Mouse (Mus musculus): ENCODE results near the gene Mreg. TPM values are rescaled to one million over a fixed set of nuclear protein-coding genes. Genes with fewer than 3 reads are reported as not detected.

Mreg gene
- polyA plus RNA-seq, 1 experiment from 2014 or later, result 1.0 TPM

GRCm38 (mm10) chr1:72121608-72122185, 90.4 kb downstream of the Mreg start:
- Histone ChIP-seq H3K4me1 (replicated peaks; ENCODE audit: control insufficient read depth, insufficient read depth, low read length) (peaks cover 7% of the 10 kb centered on the region), H3K27me3 (replicated peaks; ENCODE audit: control insufficient read depth, insufficient read depth, low read length) (no peaks in the 10 kb centered on the region), H3K9ac (replicated peaks; ENCODE audit: low read depth, low read length) (no peak overlapping the region), H3K36me3 (ENCODE audit: control insufficient read depth, insufficient read depth) (no peaks in the 10 kb centered on the region), H3K27ac (ENCODE audit: low read length) (no peak overlapping the region), H3K4me3 (replicated peaks; ENCODE audit: low read length) (no peak overlapping the region), H3K4me2 (ENCODE audit: low read length) (no peak overlapping the region), H3K9me3 (ENCODE audit: control insufficient read depth, low read length) (no peaks in the 10 kb centered on the region)
- no peak for ATAC-seq
- 86% methylated on average over 17 of the region's 17 CpGs for WGBS

GRCm38 (mm10) chr1:72119981-72120380, 92.1 kb downstream of the Mreg start:
- Histone ChIP-seq H3K4me2 (ENCODE audit: low read length) (no peak overlapping the region), H3K36me3 (ENCODE audit: control insufficient read depth, insufficient read depth) (no peaks in the 10 kb centered on the region), H3K4me3 (replicated peaks; ENCODE audit: low read length) (no peak overlapping the region), H3K9me3 (ENCODE audit: control insufficient read depth, low read length) (no peaks in the 10 kb centered on the region), H3K27ac (ENCODE audit: low read length) (no peak overlapping the region), H3K9ac (replicated peaks; ENCODE audit: low read depth, low read length) (no peak overlapping the region), H3K4me1 (replicated peaks; ENCODE audit: control insufficient read depth, insufficient read depth, low read length) (peaks cover 7% of the 10 kb centered on the region), H3K27me3 (replicated peaks; ENCODE audit: control insufficient read depth, insufficient read depth, low read length) (no peaks in the 10 kb centered on the region)
- no peak for ATAC-seq
- WGBS, result 64% methylated on average over 4 of the region's 4 CpGs

- no peak overlapping the region for H3K4me3 ChIP-seq (replicated peaks; ENCODE audit: low read length)
- no peak for ATAC-seq
- H3K9me3 ChIP-seq (ENCODE audit: control insufficient read depth, low read length), result no peaks in the 10 kb centered on the region
- 78% methylated on average over 5 of the region's 5 CpGs for WGBS
- H3K9ac ChIP-seq (replicated peaks; ENCODE audit: low read depth, low read length), result no peak overlapping the region
- H3K27me3 ChIP-seq (replicated peaks; ENCODE audit: control insufficient read depth, insufficient read depth, low read length), result no peaks in the 10 kb centered on the region
- no peaks in the 10 kb centered on the region for H3K36me3 ChIP-seq (ENCODE audit: control insufficient read depth, insufficient read depth)
- H3K4me1 ChIP-seq (replicated peaks; ENCODE audit: control insufficient read depth, insufficient read depth, low read length), result no peaks in the 10 kb centered on the region
- no peak overlapping the region for H3K27ac ChIP-seq (ENCODE audit: low read length)
- no peak overlapping the region for H3K4me2 ChIP-seq (ENCODE audit: low read length)
These were observed 97.9 kb downstream of the Mreg start for GRCm38 (mm10) chr1:72114206-72114605.

Other genes starting within 250 kb of the Mreg start
- gene Pecr, start 72.0 kb upstream of the Mreg start, polyA plus RNA-seq (2015; fragmentation: Nextera tagmentation; extraction: Ambion mirVana), result 9.7 and 11.2 TPM in 2 replicates
- 32.8 and 39.8 TPM in 2 replicates for gene Tmem169, start 72.1 kb upstream of the Mreg start, polyA plus RNA-seq (2015; fragmentation: Nextera tagmentation; extraction: Ambion mirVana)
- gene Xrcc5, start 95.1 kb upstream of the Mreg start, polyA plus RNA-seq (2015; fragmentation: Nextera tagmentation; extraction: Ambion mirVana), result 23.8 and 29.2 TPM in 2 replicates